Mouse (Mus musculus): ENCODE data around the gene Fras1. TPM values are rescaled to one million over a fixed set of nuclear protein-coding genes. Genes with fewer than 3 reads are reported as not detected.

The Fras1 gene
- total and polyA plus RNA-seq, 3 experiments = 0.02 to 0.23 (median 0.11) TPM

GRCm38 (mm10) chr5:96522909-96523409 lies 149.2 kb downstream of the Fras1 start:
- Histone ChIP-seq H3K9me3 (replicated peaks) (no peaks in the 10 kb centered on the region), H3K27me3 (ENCODE audit: insufficient read depth, low read length) (peaks cover 3% of the 10 kb centered on the region; the same call in 1 of the 2 replicates), H3K4me3 (ENCODE audit: low read depth, low read length) (no peak overlapping the region), H3K4me1 (ENCODE audit: insufficient read depth, low read depth, low read length) (no peaks in the 10 kb centered on the region), H3K36me3 (replicated peaks) (no peaks in the 10 kb centered on the region)
- TF ChIP-seq TAL1 (conservative IDR thresholded peaks at IDR 0.05; ENCODE audit: low read depth, low read length) (no peak), CTCF (IDR thresholded peaks at IDR 0.05; ENCODE audit: low read depth, low read length) (no peak), POLR2AphosphoS5 (IDR thresholded peaks at IDR 0.05; ENCODE audit: insufficient replicate concordance, low read depth, low read length) (no peak), GATA1 (IDR thresholded peaks at IDR 0.05; ENCODE audit: borderline replicate concordance, low read length) (no peak), GATA2 (IDR thresholded peaks at IDR 0.05; ENCODE audit: borderline replicate concordance, low read depth, low read length) (no peak)
- no peak for ATAC-seq (ENCODE audit: extremely low read depth, insufficient number of reproducible peaks, low FRiP score, poor library complexity, severe bottlenecking)
- no peak for DNase-seq (ENCODE audit: low spot score)

GRCm38 (mm10) chr5:96528296-96528695 lies 154.5 kb downstream of the Fras1 start:
- H3K9me3 ChIP-seq (replicated peaks) = no peaks in the 10 kb centered on the region
- DNase-seq (ENCODE audit: low spot score) = no peak
- no peak for TF ChIP-seq GATA2 (IDR thresholded peaks at IDR 0.05; ENCODE audit: borderline replicate concordance, low read depth, low read length)
- TF ChIP-seq TAL1 (conservative IDR thresholded peaks at IDR 0.05; ENCODE audit: low read depth, low read length) = no peak
- no peak for TF ChIP-seq POLR2AphosphoS5 (IDR thresholded peaks at IDR 0.05; ENCODE audit: insufficient replicate concordance, low read depth, low read length)
- no peak for TF ChIP-seq GATA1 (IDR thresholded peaks at IDR 0.05; ENCODE audit: borderline replicate concordance, low read length)
- TF ChIP-seq CTCF (IDR thresholded peaks at IDR 0.05; ENCODE audit: low read depth, low read length) = no peak
- no peak overlapping the region for H3K4me3 ChIP-seq (ENCODE audit: low read depth, low read length)
- no peaks in the 10 kb centered on the region for H3K36me3 ChIP-seq (replicated peaks)
- H3K4me1 ChIP-seq (ENCODE audit: insufficient read depth, low read depth, low read length) = no peaks in the 10 kb centered on the region
- no peak for ATAC-seq (ENCODE audit: extremely low read depth, insufficient number of reproducible peaks, low FRiP score, poor library complexity, severe bottlenecking)
- H3K27me3 ChIP-seq (ENCODE audit: insufficient read depth, low read length) = peaks cover 2% of the 10 kb centered on the region; the same call in 1 of the 2 replicates

GRCm38 (mm10) chr5:96530516-96530915 lies 156.8 kb downstream of the Fras1 start:
- Histone ChIP-seq H3K36me3 (replicated peaks) (no peaks in the 10 kb centered on the region), H3K9me3 (replicated peaks) (no peaks in the 10 kb centered on the region), H3K27me3 (ENCODE audit: insufficient read depth, low read length) (peaks cover 2% of the 10 kb centered on the region; the same call in 1 of the 2 replicates), H3K4me3 (ENCODE audit: low read depth, low read length) (no peak overlapping the region), H3K4me1 (ENCODE audit: insufficient read depth, low read depth, low read length) (no peaks in the 10 kb centered on the region)
- TF ChIP-seq GATA2 (IDR thresholded peaks at IDR 0.05; ENCODE audit: borderline replicate concordance, low read depth, low read length) = no peak
- no peak for TF ChIP-seq POLR2AphosphoS5 (IDR thresholded peaks at IDR 0.05; ENCODE audit: insufficient replicate concordance, low read depth, low read length)
- no peak for TF ChIP-seq GATA1 (IDR thresholded peaks at IDR 0.05; ENCODE audit: borderline replicate concordance, low read length)
- TF ChIP-seq CTCF (IDR thresholded peaks at IDR 0.05; ENCODE audit: low read depth, low read length) = no peak
- no peak for TF ChIP-seq TAL1 (conservative IDR thresholded peaks at IDR 0.05; ENCODE audit: low read depth, low read length)
- no peak for ATAC-seq (ENCODE audit: extremely low read depth, insufficient number of reproducible peaks, low FRiP score, poor library complexity, severe bottlenecking)
- DNase-seq (ENCODE audit: low spot score) = no peak

DNA sequence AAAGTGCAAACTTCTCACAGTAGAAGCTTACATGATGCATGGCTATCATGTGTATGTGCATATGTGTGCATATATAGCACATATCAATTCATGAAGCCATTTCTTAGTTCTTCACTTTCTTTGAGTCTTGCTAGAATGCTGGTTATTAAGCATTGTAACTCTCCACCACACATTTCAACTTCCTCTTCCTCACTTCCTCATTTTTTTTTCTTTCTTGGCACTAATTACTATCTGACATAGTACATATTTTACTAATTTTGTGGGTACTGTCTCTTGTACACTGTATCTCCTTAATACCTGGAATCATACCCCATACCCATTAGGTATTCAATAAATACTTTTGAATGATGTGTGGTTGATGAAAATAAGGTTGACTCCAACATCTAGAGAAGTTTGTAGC lies 158.2 kb downstream of the Fras1 start:
- H3K36me3 ChIP-seq (replicated peaks) = no peaks in the 10 kb centered on the region
- no peak for TF ChIP-seq TAL1 (conservative IDR thresholded peaks at IDR 0.05; ENCODE audit: low read depth, low read length)
- TF ChIP-seq CTCF (IDR thresholded peaks at IDR 0.05; ENCODE audit: low read depth, low read length) = no peak
- TF ChIP-seq POLR2AphosphoS5 (IDR thresholded peaks at IDR 0.05; ENCODE audit: insufficient replicate concordance, low read depth, low read length) = no peak
- no peak for TF ChIP-seq GATA2 (IDR thresholded peaks at IDR 0.05; ENCODE audit: borderline replicate concordance, low read depth, low read length)
- TF ChIP-seq GATA1 (IDR thresholded peaks at IDR 0.05; ENCODE audit: borderline replicate concordance, low read length) = no peak
- H3K9me3 ChIP-seq (replicated peaks) = no peaks in the 10 kb centered on the region
- DNase-seq (ENCODE audit: low spot score) = no peak
- H3K27me3 ChIP-seq (ENCODE audit: insufficient read depth, low read length) = peaks cover 2% of the 10 kb centered on the region; the same call in 1 of the 2 replicates
- ATAC-seq (ENCODE audit: extremely low read depth, insufficient number of reproducible peaks, low FRiP score, poor library complexity, severe bottlenecking) = peak; percentile 22; the same call in 1 of the 2 replicates
- H3K4me3 ChIP-seq (ENCODE audit: low read depth, low read length) = no peak overlapping the region
- no peaks in the 10 kb centered on the region for H3K4me1 ChIP-seq (ENCODE audit: insufficient read depth, low read depth, low read length)

GRCm38 (mm10) chr5:96536527-96536926 lies 162.8 kb downstream of the Fras1 start:
- no peak for ATAC-seq (ENCODE audit: extremely low read depth, insufficient number of reproducible peaks, low FRiP score, poor library complexity, severe bottlenecking)
- no peak for TF ChIP-seq GATA1 (IDR thresholded peaks at IDR 0.05; ENCODE audit: borderline replicate concordance, low read length)
- TF ChIP-seq POLR2AphosphoS5 (IDR thresholded peaks at IDR 0.05; ENCODE audit: insufficient replicate concordance, low read depth, low read length) = no peak
- no peak for TF ChIP-seq TAL1 (conservative IDR thresholded peaks at IDR 0.05; ENCODE audit: low read depth, low read length)
- no peak for TF ChIP-seq CTCF (IDR thresholded peaks at IDR 0.05; ENCODE audit: low read depth, low read length)
- no peak for TF ChIP-seq GATA2 (IDR thresholded peaks at IDR 0.05; ENCODE audit: borderline replicate concordance, low read depth, low read length)

GRCm38 (mm10) chr5:96536937-96537336 lies 163.2 kb downstream of the Fras1 start:
- Histone ChIP-seq H3K4me3 (ENCODE audit: low read depth, low read length) (no peak overlapping the region), H3K27me3 (ENCODE audit: insufficient read depth, low read length) (no peaks in the 10 kb centered on the region), H3K9me3 (replicated peaks) (no peaks in the 10 kb centered on the region), H3K4me1 (ENCODE audit: insufficient read depth, low read depth, low read length) (no peaks in the 10 kb centered on the region), H3K36me3 (replicated peaks) (no peaks in the 10 kb centered on the region)
- DNase-seq (ENCODE audit: low spot score) (no peak), ATAC-seq (ENCODE audit: extremely low read depth, insufficient number of reproducible peaks, low FRiP score, poor library complexity, severe bottlenecking) (no peak)
- TF ChIP-seq POLR2AphosphoS5 (IDR thresholded peaks at IDR 0.05; ENCODE audit: insufficient replicate concordance, low read depth, low read length) = no peak
- TF ChIP-seq CTCF (IDR thresholded peaks at IDR 0.05; ENCODE audit: low read depth, low read length) = no peak
- TF ChIP-seq TAL1 (conservative IDR thresholded peaks at IDR 0.05; ENCODE audit: low read depth, low read length) = no peak
- no peak for TF ChIP-seq GATA1 (IDR thresholded peaks at IDR 0.05; ENCODE audit: borderline replicate concordance, low read length)
- no peak for TF ChIP-seq GATA2 (IDR thresholded peaks at IDR 0.05; ENCODE audit: borderline replicate concordance, low read depth, low read length)

More at GRCm38 (mm10) chr5:96536527-96536926, 162.8 kb downstream of the Fras1 start:
- DNase-seq (ENCODE audit: low spot score) = no peak
- Histone ChIP-seq H3K9me3 (replicated peaks) (no peaks in the 10 kb centered on the region), H3K4me3 (ENCODE audit: low read depth, low read length) (no peak overlapping the region), H3K4me1 (ENCODE audit: insufficient read depth, low read depth, low read length) (no peaks in the 10 kb centered on the region), H3K36me3 (replicated peaks) (no peaks in the 10 kb centered on the region), H3K27me3 (ENCODE audit: insufficient read depth, low read length) (no peaks in the 10 kb centered on the region)

All from G1E (cell line).